In the genomic region with DNA sequence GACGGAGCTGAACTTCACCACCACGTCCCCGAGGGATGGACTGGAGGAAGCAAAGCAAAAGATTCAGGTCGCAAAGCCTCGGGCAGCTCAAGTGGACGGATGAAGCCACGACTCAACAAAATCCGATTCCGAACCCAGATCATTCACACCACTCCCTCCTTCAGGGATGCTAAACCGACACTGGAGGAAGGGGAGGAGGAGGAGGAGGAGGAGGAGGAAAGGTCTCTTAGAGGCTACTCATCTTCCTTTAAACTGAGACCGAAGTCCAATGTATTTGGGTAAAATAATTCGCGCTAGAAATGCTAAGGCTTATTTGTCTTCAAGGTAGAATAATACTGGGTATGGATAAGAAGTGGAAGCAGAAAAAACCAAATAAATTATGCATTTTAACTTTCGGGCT, we compare ENCODE assay signal across 8 mouse cellular contexts. TPM values are rescaled to one million over a fixed set of nuclear protein-coding genes. Genes with fewer than 3 reads are reported as not detected.
DNase-seq lines count a peak whose midpoint lies in the region; TF ChIP-seq lines count a peak whose summit lies in the region.

No protein-coding gene starts in this region.

- no peak for TF ChIP-seq EP300 in heart, adult 2 months (IDR thresholded peaks at IDR 0.05; ENCODE audit: insufficient read depth, low read depth, low read length)

- H3K4me3 ChIP-seq in heart, adult 2 months = peak overlapping the region; percentile 80
- peak overlapping the region; percentile 80 for H3K4me3 ChIP-seq in hindbrain, embryonic 10.5 days
- peak overlapping the region; percentile 73 for H3K4me3 ChIP-seq in macrophage (ENCODE audit: inconsistent target)

- H3K4me1 ChIP-seq in heart, adult 2 months (ENCODE audit: control insufficient read depth, insufficient read depth, low read length) = peaks cover 3% of the 10 kb centered on the region
- peaks cover 44% of the 10 kb centered on the region for H3K4me1 ChIP-seq in hindbrain, embryonic 10.5 days (replicated peaks)

- no peak for DNase-seq in heart, adult 2 months
- no peak for DNase-seq in heart, postnatal 36 days
- DNase-seq in R1 (ENCODE audit: low read depth, low spot score) = peak; percentile 6
- DNase-seq in hindbrain, embryonic 10.5 days (ENCODE audit: low spot score) = no peak
- DNase-seq in adrenal gland, postnatal 10 days = no peak
- DNase-seq in cerebellum, adult 8-10 months = no peak
- DNase-seq in left cerebral cortex, adult 11 months (ENCODE audit: low spot score) = no peak

- intact Hi-C loops in heart, adult 2 months (cut with DNase I) = loop anchor here (5.0 kb wide), 3 partner anchors 44 to 114 kb away; partner anchors contain the start of gene P4ha1
- intact Hi-C loops in heart, postnatal 36 days (cut with DNase I) = loop anchor here (5.0 to 10.0 kb wide), 2 partner anchors 69 to 502 kb away; no protein-coding TSS in a partner anchor

- H3K27ac ChIP-seq in heart, adult 2 months = no peak overlapping the region
- H3K27ac ChIP-seq in hindbrain, embryonic 10.5 days = peak overlapping the region; percentile 98; the same call in 1 of the 2 replicates
- H3K27ac ChIP-seq in macrophage = no peak overlapping the region

- no peaks in the 10 kb centered on the region for H3K27me3 ChIP-seq in heart, adult 2 months (ENCODE audit: control insufficient read depth, insufficient read depth, low read length)
- H3K27me3 ChIP-seq in hindbrain, embryonic 10.5 days (ENCODE audit: insufficient read depth, poor library complexity, severe bottlenecking) = peaks cover 4% of the 10 kb centered on the region; the same call in 1 of the 2 replicates

- no peaks in the 10 kb centered on the region for H3K9me3 ChIP-seq in hindbrain, embryonic 10.5 days

- WGBS in heart, adult 2 months = 55% methylated on average over 14 of the region's 14 CpGs
- WGBS in hindbrain, embryonic 10.5 days = 41% methylated on average over 14 of the region's 14 CpGs
- WGBS in macrophage (ENCODE audit: missing documents) = 57% methylated on average over 14 of the region's 14 CpGs

- H3K36me3 ChIP-seq in heart, adult 2 months (ENCODE audit: control insufficient read depth, insufficient read depth, low read length) = peaks cover 3% of the 10 kb centered on the region; the same call in 1 of the 2 replicates
- peaks cover 11% of the 10 kb centered on the region; the same call in 1 of the 2 replicates for H3K36me3 ChIP-seq in hindbrain, embryonic 10.5 days
- H3K36me3 ChIP-seq in macrophage (ENCODE audit: inconsistent target) = no peaks in the 10 kb centered on the region

- H3K79me2 ChIP-seq in heart, adult 2 months (replicated peaks; ENCODE audit: control insufficient read depth, insufficient read depth, low read length) = no peaks in the 10 kb centered on the region
- peaks cover 83% of the 10 kb centered on the region for H3K79me2 ChIP-seq in macrophage (ENCODE audit: inconsistent target)

- no peak for TF ChIP-seq CTCF in heart, adult 2 months (IDR thresholded peaks at IDR 0.05)

- TF ChIP-seq POLR2A in heart, adult 2 months (IDR thresholded peaks at IDR 0.05; ENCODE audit: insufficient read depth, low read depth, low read length) = no peak

- H3K9ac ChIP-seq in heart, adult 2 months (ENCODE audit: low read depth, low read length) = peak overlapping the region; percentile 87

RNA-seq across cellular contexts. Expression of gene Sowahc, which starts 1.5 kb away (rescaled TPM):
- 1 to 10 TPM; 1.2 to 1.3 TPM for total RNA-seq in heart, adult 2 months (2021)
- polyA plus RNA-seq in heart, adult 2 months (2012; rRNA removed) = 1.0 and 1.4 TPM in 2 replicates
- total RNA-seq in heart, postnatal 36 days (2021) = 1 to 10 TPM; 1.6 TPM
- polyA plus RNA-seq in hindbrain, embryonic 10.5 days (2016; fragmentation: Nextera tagmentation; extraction: Ambion mirVana) = 11.2 and 12.3 TPM in 2 replicates
- 100 to 1,000 TPM in 6 of 26 experiments, 10 to 100 TPM in 20; 14.5 to 135 (median 64.2) TPM for total RNA-seq in macrophage (2018; cell fraction: chromatin; rRNA removed)
- 100 to 1,000 TPM in 6 of 26 experiments, 10 to 100 TPM in 20; 10.2 to 171 (median 41.6) TPM for total RNA-seq in macrophage (2018; cell fraction: cytosol; rRNA removed)
- 100 to 1,000 TPM in 18 of 26 experiments, 10 to 100 TPM in 8; 19.9 to 213 (median 131) TPM for total RNA-seq in macrophage (2018; cell fraction: nucleus; rRNA removed)
- 4.8 to 13.0 TPM (median 11.4 TPM) in 3 replicates for polyA plus RNA-seq in macrophage (2018)
- 10 to 100 TPM; 20.1 to 22.0 TPM for total RNA-seq in adrenal gland, postnatal 10 days (2021)

RNA-seq across cellular contexts. Expression of gene Sept10, which starts 1.7 kb away (rescaled TPM):
- 10 to 100 TPM; 15.2 to 17.3 TPM for total RNA-seq in heart, adult 2 months (2021)
- 8.4 and 13.1 TPM in 2 replicates for polyA plus RNA-seq in heart, adult 2 months (2012; rRNA removed)
- total RNA-seq in heart, postnatal 36 days (2021) = 10 to 100 TPM; 15.2 to 17.0 TPM
- polyA plus RNA-seq in hindbrain, embryonic 10.5 days (2016; fragmentation: Nextera tagmentation; extraction: Ambion mirVana) = 22.2 and 28.4 TPM in 2 replicates
- 10 to 100 TPM in 19 of 26 experiments, 1 to 10 TPM in 7; 7.7 to 21.8 (median 14.4) TPM for total RNA-seq in macrophage (2018; cell fraction: chromatin; rRNA removed)
- total RNA-seq in macrophage (2018; cell fraction: cytosol; rRNA removed) = 10 to 100 TPM in 5 of 26 experiments, 1 to 10 TPM in 21; 6.5 to 11.9 (median 7.7) TPM
- 10 to 100 TPM in 15 of 26 experiments, 1 to 10 TPM in 11; 6.0 to 20.0 (median 10.2) TPM for total RNA-seq in macrophage (2018; cell fraction: nucleus; rRNA removed)
- 5.6 to 10.3 TPM (median 8.2 TPM) in 3 replicates for polyA plus RNA-seq in macrophage (2018)
- total RNA-seq in adrenal gland, postnatal 10 days (2021) = 10 to 100 TPM; 48.4 to 57.3 TPM

Comparison
In these comparisons a context has a peak if more than half of its experiments do, and no peak if none do; other contexts are left out.
1. RNA of gene Sowahc, which starts 1.5 kb away (total RNA-seq): 20.1 to 22.0 TPM in adrenal gland, postnatal 10 days; 1.6 TPM in heart, postnatal 36 days and 1.2 to 1.3 TPM in heart, adult 2 months; every median in the first group is over 4 times any median in the second.
2. Peak in every context shown above with its lines, with median percentiles within 50 percentile points of each other: H3K4me3 ChIP-seq.